Mouse (Mus musculus) heart, embryonic 14.5 days (tissue): ENCODE data around the gene Dgcr8. TPM values are rescaled to one million over a fixed set of nuclear protein-coding genes. Genes with fewer than 3 reads are reported as not detected.
A peak's percentile ranks its signal among the peaks of the same experiment; 100 is the strongest.

ENCODE experiments used
- ATAC-seq: fragments of 200-750 bp; cut with Nextera tagmentation; 2 replicates; pipeline ENCODE4 v1.8.0; 2017; ENCODE audit warnings: low read depth, moderate TSS enrichment; ENCODE audit not compliant: insufficient number of reproducible peaks, insufficient read depth, low FRiP score
- H3K27ac ChIP-seq, 2 experiments: fragments of 200-500 bp in 1 of 2; fragments of 300-500 bp in 1 of 2; sonication (generic) in 1 of 2; replicated peaks in 1 of 2; 2 replicates each; pipeline ENCODE4 v1.5.1; 2012 to 2014; ENCODE audit warnings: low read depth in 2 of 2, low read length in 2 of 2, control low read depth in 1 of 2, mild to moderate bottlenecking in 1 of 2, mixed read lengths in 1 of 2; ENCODE audit not compliant: control insufficient read depth in 1 of 2, insufficient read depth in 1 of 2
- H3K27me3 ChIP-seq: fragments of 300-500 bp; sonication (generic); 2 replicates; pipeline ENCODE4 v1.6.1; 2014; ENCODE audit warnings: mild to moderate bottlenecking, low read length, control low read depth; ENCODE audit not compliant: control insufficient read depth, insufficient read depth
- H3K36me3 ChIP-seq: fragments of 300-500 bp; sonication (generic); 2 replicates; pipeline ENCODE4 v1.6.1; 2014; ENCODE audit warnings: mild to moderate bottlenecking, control low read depth, low read length, mixed read lengths; ENCODE audit not compliant: control insufficient read depth, insufficient read depth
- H3K4me1 ChIP-seq, 2 experiments: fragments of 200-500 bp in 1 of 2; fragments of 300-500 bp in 1 of 2; sonication (generic) in 1 of 2; 2 replicates each; pipeline ENCODE4 v1.6.1; 2012 to 2014; ENCODE audit warnings: low read length in 2 of 2, control low read depth in 1 of 2, mixed read lengths in 1 of 2; ENCODE audit not compliant: control insufficient read depth in 2 of 2, insufficient read depth in 2 of 2
- H3K4me2 ChIP-seq: fragments of 300-500 bp; sonication (generic); 2 replicates; pipeline ENCODE4 v1.6.1; 2014; ENCODE audit warnings: mild to moderate bottlenecking, low read length
- H3K4me3 ChIP-seq, 2 experiments: fragments of 200-500 bp in 1 of 2; fragments of 300-500 bp in 1 of 2; sonication (generic) in 1 of 2; 2 replicates each; pipeline ENCODE4 v1.5.1; 2012 to 2014; ENCODE audit warnings: low read length in 2 of 2, mild to moderate bottlenecking in 2 of 2, control low read depth in 1 of 2, low read depth in 1 of 2, moderate library complexity in 1 of 2; ENCODE audit not compliant: control insufficient read depth in 1 of 2, insufficient read depth in 1 of 2
- H3K9ac ChIP-seq: fragments of 300-500 bp; sonication (generic); 2 replicates; pipeline ENCODE4 v1.6.1; 2014; ENCODE audit warnings: mild to moderate bottlenecking, low read length
- H3K9me3 ChIP-seq: fragments of 300-500 bp; sonication (generic); 2 replicates; pipeline ENCODE4 v1.6.1; 2016; ENCODE audit warnings: low read length, control low read depth; ENCODE audit not compliant: control insufficient read depth
- WGBS: fragments of 180-500 bp; shearing (Covaris S2); extraction: QIAGEN DNeasy Blood & Tissue Kit; methylation state at CpG from one replicate; pipeline ENCODE4 v1.1.7; 2014; 5-methylcytosine and 5-hydroxymethylcytosine counted together
- polyA plus RNA-seq: library from polyadenylated mRNA; unstranded; fragments of >200 nt; fragmentation: Nextera tagmentation; extraction: Ambion mirVana; gene quantifications from 2 replicates; pipeline ENCODE4 v1.2.1, GENCODE M21; 2014

The Dgcr8 gene
- polyA plus RNA-seq, 1 experiment from 2014 or later = 20.9 TPM

DNA sequence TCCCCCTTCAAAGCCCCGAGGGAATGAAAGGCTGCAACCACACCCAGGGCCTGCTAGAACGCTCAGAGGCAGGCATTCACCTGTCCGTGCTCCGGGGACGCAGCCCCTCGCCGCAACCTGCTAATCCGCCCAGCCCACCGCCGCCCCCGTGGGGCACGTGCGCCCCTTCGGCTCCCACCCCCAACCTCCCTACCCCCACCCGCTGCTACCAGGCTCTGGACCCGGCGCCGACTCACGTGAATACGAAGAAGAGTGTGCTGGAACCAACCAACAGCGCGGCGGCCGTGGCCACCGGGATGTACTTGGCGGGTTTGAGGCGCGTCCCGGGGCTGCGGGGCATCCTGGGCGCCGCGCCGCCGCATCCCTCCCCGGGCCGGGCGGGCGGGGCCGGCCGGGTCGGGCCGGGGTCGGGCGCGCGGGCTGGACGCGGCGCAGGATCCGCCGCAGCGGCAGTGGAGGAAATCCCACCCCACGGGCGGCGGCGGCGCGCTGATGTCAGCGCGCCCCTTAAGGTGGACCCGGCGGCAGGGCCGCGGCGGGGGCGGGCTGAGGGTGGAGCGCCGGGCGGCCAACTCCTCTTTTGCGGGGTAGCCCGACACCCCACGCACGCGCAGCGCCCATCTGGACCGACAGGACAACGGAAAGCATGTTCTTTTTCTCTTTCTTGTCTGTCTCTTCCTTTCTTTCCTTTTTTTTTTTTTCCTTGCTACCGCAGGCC is 54.2 kb downstream of the Dgcr8 start, which contains the start of gene Zdhhc8:
Zdhhc8 (minus strand) TSS at position 466 of the 718 bp plus-strand sequence.
- Histone ChIP-seq H3K4me3 (peak within 1 kb of the TSS; percentile 83 to 88), H3K9ac (peak within 1 kb of the TSS; percentile 86), H3K4me1 (peaks cover 28 to 47% of the 10 kb centered on the region in 2 experiments), H3K36me3 (peaks cover 26% of the 10 kb centered on the region), H3K27ac (peak within 1 kb of the TSS; percentile 92 to 93), H3K4me2 (peak within 1 kb of the TSS; percentile 85), H3K9me3 (no peaks in the 10 kb centered on the region), H3K27me3 (no peaks in the 10 kb centered on the region)
- under 1% methylated on average over 54 of the region's 79 CpGs for WGBS
- peak; percentile 74 for ATAC-seq

GRCm38 (mm10) chr16:18233919-18234670 is 55.0 kb downstream of the Dgcr8 start:
- peaks cover 19% of the 10 kb centered on the region for H3K36me3 ChIP-seq
- H3K9ac ChIP-seq = peak overlapping the region; percentile 86
- 10% methylated on average over 13 of the region's 13 CpGs for WGBS
- peaks cover 33 to 54% of the 10 kb centered on the region in 2 experiments for H3K4me1 ChIP-seq
- peak overlapping the region; percentile 45 to 93 for H3K27ac ChIP-seq
- peak overlapping the region; percentile 83 to 88 for H3K4me3 ChIP-seq
- peak overlapping the region; percentile 85 for H3K4me2 ChIP-seq
- ATAC-seq = no peak
- H3K27me3 ChIP-seq = no peaks in the 10 kb centered on the region
- no peaks in the 10 kb centered on the region for H3K9me3 ChIP-seq

- ATAC-seq = no peak
- peak overlapping the region; percentile 86; the same call in 1 of the 2 replicates for H3K9ac ChIP-seq
- no peaks in the 10 kb centered on the region for H3K27me3 ChIP-seq
- 37% methylated on average over 1 of the region's 1 CpGs for WGBS
- H3K4me1 ChIP-seq = peaks cover 39 to 61% of the 10 kb centered on the region in 2 experiments
- peak overlapping the region in 1 of 2 experiments; percentile 83; a peak in 1 of 4 replicates for H3K4me3 ChIP-seq
- peaks cover 15% of the 10 kb centered on the region for H3K36me3 ChIP-seq
- peak overlapping the region; percentile 85 for H3K4me2 ChIP-seq
- no peaks in the 10 kb centered on the region for H3K9me3 ChIP-seq
- no peak overlapping the region for H3K27ac ChIP-seq
Measured at GRCm38 (mm10) chr16:18233451-18233850, 55.6 kb downstream of the Dgcr8 start.

DNA sequence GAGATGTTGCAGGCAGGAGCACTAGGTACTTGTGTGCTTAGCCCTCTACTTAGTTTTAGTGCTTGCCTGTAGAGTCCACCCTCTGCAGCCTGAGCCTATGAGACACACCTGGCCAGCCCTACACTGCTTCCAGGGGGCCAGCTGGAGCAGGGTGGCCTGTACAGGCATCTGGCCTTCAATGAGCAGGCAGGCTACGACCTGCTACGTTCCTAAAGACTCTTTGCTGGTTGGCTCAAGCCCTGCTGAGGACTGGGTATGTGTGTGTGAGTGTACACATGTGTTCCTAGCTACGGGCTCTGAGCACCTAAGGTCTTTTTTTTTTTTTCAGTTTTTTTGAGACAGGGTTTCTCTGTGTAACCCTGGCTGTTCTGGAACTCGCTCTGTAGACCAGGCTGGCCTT is 57.6 kb downstream of the Dgcr8 start:
- H3K9ac ChIP-seq = no peak overlapping the region; the same call in 1 of the 2 replicates
- no peaks in the 10 kb centered on the region for H3K9me3 ChIP-seq
- no peak overlapping the region for H3K4me2 ChIP-seq
- peak overlapping the region; percentile 95 to 96 for H3K27ac ChIP-seq
- peaks cover 45 to 63% of the 10 kb centered on the region in 2 experiments for H3K4me1 ChIP-seq
- no peaks in the 10 kb centered on the region for H3K27me3 ChIP-seq
- no peak overlapping the region for H3K4me3 ChIP-seq
- peaks cover 23% of the 10 kb centered on the region for H3K36me3 ChIP-seq
- no peak for ATAC-seq
- whole genome bisulfite sequencing = 73% methylated on average over 4 of the region's 4 CpGs

DNA sequence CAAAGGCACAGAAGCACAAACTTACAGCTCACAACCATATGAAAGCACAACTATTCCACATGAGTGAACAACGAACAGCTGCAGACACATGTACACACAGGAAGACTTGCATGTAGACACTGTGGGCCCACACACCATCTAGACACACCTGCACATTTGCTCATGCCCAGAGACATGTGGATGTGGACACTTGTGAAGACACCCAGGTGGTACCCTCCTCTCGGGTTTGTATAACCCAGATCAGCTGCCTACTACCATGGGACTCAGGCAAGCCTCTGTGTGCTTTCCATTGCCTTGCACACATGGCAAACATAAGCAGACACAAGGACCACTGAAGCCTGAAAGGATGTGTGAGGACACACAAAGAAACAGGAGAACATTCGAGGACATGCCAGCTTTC is 58.0 kb downstream of the Dgcr8 start:
- Histone ChIP-seq H3K36me3 (peaks cover 27% of the 10 kb centered on the region), H3K9me3 (no peaks in the 10 kb centered on the region), H3K27me3 (no peaks in the 10 kb centered on the region), H3K4me3 (no peak overlapping the region), H3K9ac (peak overlapping the region; percentile 51; the same call in 1 of the 2 replicates), H3K27ac (peak overlapping the region; percentile 95 to 96), H3K4me2 (peak overlapping the region; percentile 68), H3K4me1 (peaks cover 42 to 59% of the 10 kb centered on the region in 2 experiments)
- ATAC-seq = no peak
- 80% methylated on average over 3 of the region's 3 CpGs for WGBS

GRCm38 (mm10) chr16:18230617-18231016 is 58.4 kb downstream of the Dgcr8 start:
- H3K9ac ChIP-seq = peak overlapping the region; percentile 63
- H3K4me3 ChIP-seq = peak overlapping the region in 1 of 2 experiments; percentile 28; a peak in 1 of 4 replicates
- 61% methylated on average over 6 of the region's 6 CpGs for WGBS
- H3K27me3 ChIP-seq = no peaks in the 10 kb centered on the region
- peaks cover 42 to 55% of the 10 kb centered on the region in 2 experiments for H3K4me1 ChIP-seq
- H3K27ac ChIP-seq = peak overlapping the region; percentile 95 to 96
- H3K36me3 ChIP-seq = peaks cover 31% of the 10 kb centered on the region
- peak overlapping the region; percentile 68 for H3K4me2 ChIP-seq
- ATAC-seq = no peak
- no peaks in the 10 kb centered on the region for H3K9me3 ChIP-seq

DNA sequence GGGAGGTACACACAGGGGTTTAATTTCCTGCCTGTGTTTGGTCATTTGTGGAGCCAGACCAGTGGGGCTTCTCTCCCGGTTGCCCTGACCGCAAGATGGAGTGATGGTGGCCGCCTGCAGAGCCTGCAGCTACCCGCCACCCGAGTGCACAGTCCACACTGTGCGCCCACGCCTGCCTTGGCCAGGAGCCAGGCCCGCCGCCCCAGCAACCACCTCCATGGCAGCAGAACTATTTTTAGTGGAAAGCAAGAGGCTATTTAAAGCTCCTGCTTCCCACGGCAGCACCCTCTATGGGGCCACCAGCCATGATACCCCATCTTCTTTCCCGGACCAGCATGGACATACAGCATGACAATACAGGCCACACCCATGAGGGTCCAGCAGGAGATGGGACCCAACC is 59.4 kb downstream of the Dgcr8 start:
- no peaks in the 10 kb centered on the region for H3K27me3 ChIP-seq
- peaks cover 41% of the 10 kb centered on the region for H3K36me3 ChIP-seq
- H3K4me2 ChIP-seq = peak overlapping the region; percentile 68
- H3K4me3 ChIP-seq = peak overlapping the region; percentile 9 to 28
- H3K9me3 ChIP-seq = no peaks in the 10 kb centered on the region
- H3K27ac ChIP-seq = peak overlapping the region; percentile 95 to 96
- WGBS = 16% methylated on average over 11 of the region's 11 CpGs
- H3K9ac ChIP-seq = peak overlapping the region; percentile 63
- H3K4me1 ChIP-seq = peaks cover 42 to 55% of the 10 kb centered on the region in 2 experiments
- peak; percentile 71 for ATAC-seq
